Mouse (Mus musculus) intestine, embryonic 14.5 days (tissue): ENCODE data around the gene Slc6a6. TPM values are rescaled to one million over a fixed set of nuclear protein-coding genes. Genes with fewer than 3 reads are reported as not detected.

Experiments used
- ATAC-seq: fragments of 200-750 bp; cut with Nextera tagmentation; replicated peaks from 2 replicates; pipeline ENCODE4 v1.8.0; 2017; ENCODE audit warnings: low read depth, moderate number of reproducible peaks, moderate TSS enrichment, moderate library complexity; ENCODE audit not compliant: low FRiP score, low TSS enrichment
- DNase-seq: peaks from one replicate; pipeline ENCODE4 v3.0.0-alpha.2; 2018; ENCODE audit warnings: low spot score
- H3K27ac ChIP-seq: fragments of 300-500 bp; sonication (generic); 2 replicates; pipeline ENCODE4 v1.5.1; 2014; ENCODE audit warnings: low read depth, mild to moderate bottlenecking, control low read depth
- H3K27me3 ChIP-seq: fragments of 300-500 bp; sonication (generic); replicated peaks from 2 replicates; pipeline ENCODE4 v1.6.1; 2014; ENCODE audit warnings: low read length, control low read depth; ENCODE audit not compliant: control insufficient read depth, insufficient read depth
- H3K36me3 ChIP-seq: fragments of 300-500 bp; sonication (generic); 2 replicates; pipeline ENCODE4 v1.6.1; 2014; ENCODE audit warnings: low read length, control low read depth; ENCODE audit not compliant: control insufficient read depth, insufficient read depth
- H3K4me1 ChIP-seq: fragments of 300-500 bp; sonication (generic); replicated peaks from 2 replicates; pipeline ENCODE4 v1.6.1; 2014; ENCODE audit warnings: low read length, control low read depth, mixed read lengths; ENCODE audit not compliant: control insufficient read depth, insufficient read depth
- H3K4me2 ChIP-seq: fragments of 300-500 bp; sonication (generic); 2 replicates; pipeline ENCODE4 v1.6.1; 2014; ENCODE audit warnings: low read length
- H3K4me3 ChIP-seq: fragments of 300-500 bp; sonication (generic); 2 replicates; pipeline ENCODE4 v1.5.1; 2014; ENCODE audit warnings: low read depth, low read length, control low read depth, mixed read lengths
- H3K9ac ChIP-seq: fragments of 300-500 bp; sonication (generic); 2 replicates; pipeline ENCODE4 v1.6.1; 2014; ENCODE audit warnings: mild to moderate bottlenecking, low read length
- H3K9me3 ChIP-seq: fragments of 300-500 bp; sonication (generic); 2 replicates; pipeline ENCODE4 v1.6.1; 2016; ENCODE audit warnings: low read length, control low read depth; ENCODE audit not compliant: control insufficient read depth
- WGBS: fragments of 180-500 bp; shearing (Covaris S2); extraction: QIAGEN DNeasy Blood & Tissue Kit; methylation state at CpG from one replicate; pipeline ENCODE4 v1.1.7; 2014; 5-methylcytosine and 5-hydroxymethylcytosine counted together
- polyA plus RNA-seq: library from polyadenylated mRNA; unstranded; fragments of >200 nt; fragmentation: Nextera tagmentation; extraction: Ambion mirVana; gene quantifications from 2 replicates; pipeline ENCODE4 v1.2.1, GENCODE M21; 2014

The Slc6a6 gene
- polyA plus RNA-seq, 1 experiment from 2014 or later, result 69.0 TPM

DNA sequence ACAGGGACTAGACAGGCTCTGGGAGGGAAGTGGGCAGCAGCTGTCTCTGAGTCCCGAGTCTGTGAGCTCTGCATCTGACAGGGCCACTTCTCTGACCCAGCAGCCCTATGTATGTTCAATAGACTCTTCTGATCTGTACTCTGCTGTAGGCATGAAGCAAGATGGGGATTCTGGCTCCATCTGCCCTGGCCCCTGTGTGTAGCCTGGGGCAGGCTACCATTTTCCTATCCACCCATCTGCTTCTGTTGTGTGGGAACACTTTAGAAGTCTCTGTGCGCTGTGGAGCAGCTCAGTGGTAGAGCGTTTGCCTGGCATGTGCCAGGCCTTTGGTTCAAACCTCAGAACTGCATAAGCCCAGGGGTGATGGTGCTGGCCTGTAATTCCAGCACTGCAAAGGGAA lies 34.8 kb downstream of the Slc6a6 start:
- WGBS, result 73% methylated on average over 3 of the region's 3 CpGs
- no peaks in the 10 kb centered on the region for H3K27me3 ChIP-seq
- H3K27ac ChIP-seq, result no peak overlapping the region
- DNase-seq, result no peak
- H3K9me3 ChIP-seq, result no peaks in the 10 kb centered on the region
- H3K4me1 ChIP-seq, result peaks cover 32% of the 10 kb centered on the region
- no peak overlapping the region for H3K4me3 ChIP-seq
- no peak overlapping the region for H3K4me2 ChIP-seq
- H3K36me3 ChIP-seq, result peaks cover 19% of the 10 kb centered on the region
- H3K9ac ChIP-seq, result no peak overlapping the region
- no peak for ATAC-seq

DNA sequence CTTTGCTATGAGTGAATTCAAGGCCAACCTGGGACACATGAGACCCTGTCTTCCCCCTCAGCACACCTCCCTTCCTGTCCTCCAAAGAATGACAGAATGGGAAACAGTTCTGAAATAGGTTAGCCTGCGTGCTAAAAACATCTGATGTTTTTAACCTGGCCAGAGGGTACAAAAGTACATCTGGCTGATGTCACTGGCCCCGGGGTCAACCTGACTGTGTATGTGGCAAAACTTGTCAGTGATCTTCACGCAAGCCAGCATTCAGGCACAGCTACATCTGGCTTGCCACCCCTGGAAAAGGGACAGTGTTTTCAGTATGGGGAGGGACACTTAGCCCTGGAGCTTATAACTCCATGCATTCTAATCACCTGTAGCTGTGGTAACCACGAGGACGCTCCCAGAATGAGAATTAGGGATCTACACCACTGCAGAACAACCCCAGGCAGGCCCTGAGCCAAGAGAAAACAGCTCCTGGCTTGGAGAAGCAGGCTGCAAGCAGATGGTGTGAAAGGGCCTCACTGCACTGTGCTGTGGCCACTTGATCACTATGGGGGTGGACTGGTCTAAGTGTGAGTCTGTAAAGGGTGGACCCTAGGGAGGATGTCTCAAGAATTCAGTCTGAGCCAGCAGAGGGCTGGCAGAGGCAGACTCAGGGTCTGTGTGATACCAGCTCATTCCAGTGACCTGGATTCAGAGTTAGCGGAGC lies 35.3 kb downstream of the Slc6a6 start:
- Histone ChIP-seq H3K9me3 (no peaks in the 10 kb centered on the region), H3K4me1 (peaks cover 27% of the 10 kb centered on the region), H3K4me2 (no peak overlapping the region), H3K4me3 (no peak overlapping the region), H3K9ac (no peak overlapping the region), H3K27me3 (no peaks in the 10 kb centered on the region), H3K27ac (no peak overlapping the region), H3K36me3 (peaks cover 25% of the 10 kb centered on the region)
- DNase-seq (no peak), ATAC-seq (no peak)
- 68% methylated on average over 6 of the region's 6 CpGs for WGBS

DNA sequence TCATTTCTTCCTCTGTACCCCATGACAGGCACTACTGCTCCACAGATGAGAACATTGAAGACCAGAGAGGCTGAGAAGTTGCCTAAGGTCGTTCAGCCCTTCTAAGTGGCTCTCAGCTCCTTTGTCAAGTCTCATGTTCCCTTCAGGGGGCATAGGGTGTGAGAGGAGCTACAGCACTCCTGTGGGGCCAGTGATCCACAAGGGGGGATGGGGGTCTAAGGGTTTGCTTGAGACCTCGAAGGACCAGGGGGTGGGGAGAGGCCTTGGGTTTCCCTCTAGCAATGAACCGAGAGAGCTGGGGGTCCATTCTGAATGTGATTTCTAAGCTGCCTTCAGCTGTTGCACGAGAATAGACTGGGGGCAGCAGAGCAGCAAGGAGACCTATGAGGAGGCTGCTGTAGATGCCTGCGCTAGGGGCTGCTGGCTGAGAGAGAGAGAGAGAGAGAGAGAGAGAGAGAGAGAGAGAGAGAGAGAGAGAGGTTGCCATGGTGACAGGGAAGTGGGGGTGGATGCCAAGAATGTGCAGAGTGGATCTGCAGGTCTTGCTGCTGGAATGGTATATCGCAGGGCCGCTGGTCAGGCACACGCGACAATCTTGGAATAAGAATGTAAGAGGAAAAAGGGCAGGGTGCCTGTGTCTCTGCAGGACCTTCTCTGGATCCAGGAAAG lies 36.1 kb downstream of the Slc6a6 start:
- H3K9ac ChIP-seq, result no peak overlapping the region
- 14% methylated on average over 9 of the region's 9 CpGs for WGBS
- DNase-seq, result no peak

DNA sequence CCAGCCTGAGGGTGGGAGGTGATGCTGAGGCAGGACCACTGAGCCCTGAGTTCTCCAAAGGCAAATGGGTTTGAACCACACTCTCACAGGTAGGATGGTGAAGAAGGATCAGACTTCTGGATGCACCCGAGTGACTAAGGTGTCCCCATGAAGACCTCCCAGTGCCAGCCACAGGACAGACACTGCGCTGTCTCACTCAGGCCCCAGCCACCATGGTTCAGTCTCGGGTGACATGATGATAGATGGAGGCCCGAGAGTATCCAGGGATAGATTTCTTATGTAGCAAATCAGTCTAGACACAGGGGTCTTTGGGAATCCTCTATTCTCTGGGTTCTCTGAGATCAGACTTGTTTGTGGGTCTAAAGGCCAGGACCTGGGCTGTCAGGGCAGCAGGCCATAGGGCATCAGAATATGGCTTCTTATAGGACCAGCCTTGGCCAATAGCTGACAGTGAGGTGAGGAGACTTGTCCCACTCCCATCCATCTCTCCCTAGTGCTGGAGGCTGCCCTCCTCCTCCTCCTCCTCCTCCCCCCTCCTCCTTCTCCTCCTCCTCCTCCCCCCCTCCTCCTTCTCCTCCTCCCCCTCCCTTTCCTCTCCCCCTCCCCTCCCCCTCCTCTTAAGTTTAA lies 36.8 kb downstream of the Slc6a6 start:
- Histone ChIP-seq H3K9me3 (no peaks in the 10 kb centered on the region), H3K36me3 (peaks cover 38% of the 10 kb centered on the region), H3K27me3 (no peaks in the 10 kb centered on the region), H3K27ac (0 out of 2 replicates have a peak overlapping the region, but pooled peaks have one; percentile 59), H3K9ac (no peak overlapping the region), H3K4me3 (no peak overlapping the region), H3K4me2 (0 out of 2 replicates have a peak overlapping the region, but pooled peaks have one; percentile 11), H3K4me1 (peaks cover 27% of the 10 kb centered on the region)
- DNase-seq, result no peak
- ATAC-seq, result peak; percentile 9; the same call in 1 of the 2 replicates
- 68% methylated on average over 4 of the region's 4 CpGs for WGBS

More for the DNA sequence above, 36.1 kb downstream of the Slc6a6 start:
- peak overlapping the region; percentile 59; the same call in 1 of the 2 replicates for H3K27ac ChIP-seq
- 0 out of 2 replicates have a peak overlapping the region, but pooled peaks have one; percentile 11 for H3K4me2 ChIP-seq
- no peaks in the 10 kb centered on the region for H3K27me3 ChIP-seq
- no peak overlapping the region for H3K4me3 ChIP-seq
- peaks cover 33% of the 10 kb centered on the region for H3K36me3 ChIP-seq
- ATAC-seq, result peak; percentile 68
- no peaks in the 10 kb centered on the region for H3K9me3 ChIP-seq
- H3K4me1 ChIP-seq, result peaks cover 27% of the 10 kb centered on the region

DNA sequence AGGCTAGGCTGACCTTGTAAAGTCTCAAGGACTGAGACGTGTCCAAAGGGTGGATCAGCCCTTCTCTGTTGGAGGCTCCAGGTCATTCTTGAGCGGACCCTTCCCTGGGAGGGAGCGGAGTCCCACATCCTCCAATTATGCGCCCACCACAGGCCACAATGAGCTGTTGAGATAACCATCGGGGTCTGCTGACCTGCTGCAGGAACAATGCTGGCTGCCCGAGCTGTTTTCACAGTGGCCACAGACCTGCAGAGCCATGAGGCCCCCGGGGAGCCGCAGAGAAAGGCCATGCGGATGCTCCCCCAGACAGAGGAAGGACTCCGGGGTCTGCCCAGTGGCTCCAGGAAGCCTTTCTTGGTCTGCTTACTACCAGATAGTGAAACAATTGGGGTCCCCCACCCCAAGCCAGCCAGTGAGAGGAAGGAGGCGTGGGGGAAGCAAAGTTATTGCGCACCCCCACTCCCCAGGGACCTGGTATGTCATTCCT lies 37.4 kb downstream of the Slc6a6 start:
- Histone ChIP-seq H3K27ac (no peak overlapping the region), H3K36me3 (peaks cover 38% of the 10 kb centered on the region), H3K4me2 (no peak overlapping the region), H3K9me3 (no peaks in the 10 kb centered on the region), H3K4me3 (no peak overlapping the region), H3K9ac (no peak overlapping the region), H3K4me1 (peaks cover 27% of the 10 kb centered on the region), H3K27me3 (no peaks in the 10 kb centered on the region)
- no peak for DNase-seq
- no peak for ATAC-seq
- 63% methylated on average over 12 of the region's 12 CpGs for WGBS

DNA sequence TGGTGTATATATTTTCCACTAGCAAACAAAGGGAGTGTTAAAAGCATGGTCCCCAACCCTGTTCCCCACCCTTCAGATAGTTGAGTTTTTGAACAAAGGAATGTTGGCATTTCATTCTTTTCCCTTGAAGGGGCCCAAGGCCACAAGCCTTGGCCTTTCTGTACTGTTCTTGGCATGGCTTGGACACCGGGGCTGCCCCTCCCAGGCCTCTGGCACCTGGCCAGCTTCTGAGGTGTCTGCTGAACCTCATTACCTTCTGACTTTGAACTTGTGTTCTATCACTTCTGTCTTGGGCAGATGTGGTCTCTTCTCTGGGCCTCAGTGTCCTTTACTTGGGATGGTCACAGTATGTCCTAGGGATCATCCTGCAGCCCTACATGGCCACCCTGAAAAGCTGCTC lies 43.5 kb downstream of the Slc6a6 start:
- ATAC-seq (no peak), DNase-seq (no peak)
- Histone ChIP-seq H3K27me3 (no peaks in the 10 kb centered on the region), H3K4me3 (no peak overlapping the region), H3K27ac (no peak overlapping the region), H3K9me3 (no peaks in the 10 kb centered on the region), H3K9ac (no peak overlapping the region), H3K4me2 (no peak overlapping the region), H3K36me3 (peaks cover 67% of the 10 kb centered on the region), H3K4me1 (peaks cover 23% of the 10 kb centered on the region)
- 80% methylated on average over 1 of the region's 1 CpGs for WGBS

DNA sequence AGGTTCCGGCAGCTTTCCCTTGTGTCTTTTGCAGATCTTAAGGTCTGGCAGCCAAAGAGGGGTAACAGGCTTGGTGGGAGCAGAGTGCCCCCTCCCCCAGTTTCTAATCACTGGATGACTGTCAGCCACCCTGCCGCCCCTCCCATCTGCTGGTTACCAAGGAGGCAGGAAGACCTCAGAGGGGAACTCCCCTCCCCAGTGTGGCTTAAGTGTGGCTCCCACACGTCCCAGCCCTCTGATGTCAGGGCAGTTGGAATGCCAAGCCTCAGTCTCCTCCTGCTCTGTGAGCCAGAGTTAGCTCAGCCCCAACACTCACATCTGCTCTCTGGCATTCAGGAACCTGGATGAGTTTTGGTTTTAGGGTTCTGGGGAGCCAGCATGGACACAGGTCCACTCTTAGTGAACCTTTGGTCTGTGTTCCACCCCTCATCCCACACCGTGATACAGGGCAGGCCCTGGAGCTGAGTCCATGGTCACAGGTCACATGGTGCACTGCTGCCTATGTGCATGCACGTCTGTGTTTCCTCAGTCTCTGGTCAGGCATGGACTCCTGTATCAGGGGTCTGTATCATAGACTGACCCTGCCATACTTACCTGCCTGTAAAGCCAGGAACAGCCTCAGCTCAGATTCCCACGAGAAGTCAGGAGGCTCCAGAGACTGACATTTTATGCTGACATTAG lies 45.2 kb downstream of the Slc6a6 start:
- Histone ChIP-seq H3K9me3 (no peaks in the 10 kb centered on the region), H3K36me3 (peaks cover 69% of the 10 kb centered on the region), H3K4me1 (peaks cover 23% of the 10 kb centered on the region), H3K27ac (peak overlapping the region; percentile 82), H3K27me3 (no peaks in the 10 kb centered on the region), H3K4me3 (no peak overlapping the region), H3K4me2 (no peak overlapping the region), H3K9ac (no peak overlapping the region)
- 41% methylated on average over 6 of the region's 6 CpGs for WGBS
- ATAC-seq, result peak; percentile 34
- DNase-seq, result no peak

DNA sequence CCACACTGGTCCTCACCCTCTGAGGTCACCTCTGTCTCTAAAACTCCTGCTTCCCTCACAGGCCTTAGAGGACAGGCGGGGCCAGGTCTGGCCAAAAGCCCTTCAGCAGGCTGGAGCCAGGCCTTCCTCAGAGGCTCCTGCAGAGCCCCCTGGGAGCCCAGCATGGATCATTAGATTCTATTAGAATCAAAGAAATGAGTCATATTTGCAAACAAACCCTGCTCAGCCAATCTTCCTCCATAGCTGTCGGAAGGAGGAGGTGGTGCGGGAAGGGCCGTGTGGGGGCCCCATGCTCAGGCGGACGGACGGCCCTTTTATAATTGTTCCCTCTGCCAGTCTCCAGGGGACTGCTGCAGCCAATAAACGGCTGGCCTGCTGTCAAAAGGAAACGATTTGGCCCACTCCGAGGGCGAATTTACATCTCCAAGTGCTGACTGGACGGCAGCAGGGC lies 45.8 kb downstream of the Slc6a6 start:
- Histone ChIP-seq H3K27ac (peak overlapping the region; percentile 82), H3K9ac (no peak overlapping the region), H3K27me3 (no peaks in the 10 kb centered on the region), H3K4me3 (no peak overlapping the region), H3K9me3 (no peaks in the 10 kb centered on the region), H3K36me3 (peaks cover 66% of the 10 kb centered on the region), H3K4me1 (peaks cover 23% of the 10 kb centered on the region), H3K4me2 (no peak overlapping the region)
- ATAC-seq, result peak; percentile 81
- DNase-seq, result peak; percentile 74
- 19% methylated on average over 12 of the region's 12 CpGs for WGBS
